Mouse (Mus musculus): ENCODE measurements at regions not wholly inside any gene's neighbourhood (a gene's known extent, or its start where the extent isn't known, plus 50 kb on each side); places are given as distances from the start of the nearest gene placed in this dataset.

DNA sequence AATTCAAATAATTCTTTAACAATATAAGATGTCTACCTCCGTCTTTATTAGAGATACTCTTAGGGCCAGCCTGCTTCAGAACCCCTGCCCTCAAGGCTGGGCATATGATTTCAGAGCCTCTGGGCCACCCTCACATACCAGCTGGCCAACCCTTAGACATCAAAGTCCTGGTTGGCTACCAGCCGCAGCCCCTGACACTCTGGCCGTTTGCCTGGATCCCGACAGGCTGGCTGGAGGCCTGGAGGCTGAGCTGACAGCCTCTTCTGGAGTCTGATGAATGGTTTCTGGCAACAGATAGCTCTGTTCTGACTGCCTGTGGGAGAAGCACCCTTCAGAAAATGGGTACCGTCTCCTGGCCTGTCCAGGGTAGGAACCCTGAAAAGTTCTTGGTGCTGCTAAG is 170.9 kb downstream of the Wnt5a start:
- TF ChIP-seq CTCF (IDR thresholded peaks at IDR 0.05; ENCODE audit: low read depth) (no peak), EP300 (IDR thresholded peaks at IDR 0.05; ENCODE audit: low read depth) (no peak)
